Mouse (Mus musculus): ENCODE data around the gene Olfr988.

- TF ChIP-seq CTCF (IDR thresholded peaks at IDR 0.05; ENCODE audit: borderline replicate concordance, insufficient read depth, low read length) (no peak), POLR2A (IDR thresholded peaks at IDR 0.05; ENCODE audit: low read depth, low read length) (no peak)
These were observed 46.3 kb upstream of the Olfr988 start, which contains the start of gene Olfr992 for GRCm38 (mm10) chr2:85409369-85409768.
